Comparison of ENCODE assay signal across 8 mouse cellular contexts in genomic region chr1:164061278-164061677, GRCm38 (mm10). TPM values are rescaled to one million over a fixed set of nuclear protein-coding genes. Genes with fewer than 3 reads are reported as not detected.
A peak's percentile ranks its signal among the peaks of the same experiment; 100 is the strongest.
DNase-seq lines count a peak whose midpoint lies in the region; ATAC-seq and TF ChIP-seq lines count a peak whose summit lies in the region.
"Had no signal": no experiment of that assay in that cellular context is flagged by ENCODE, and none has a peak within 500 bp of the region (broad histone marks: within the 10 kb centered on the region; RNA-seq: fewer than 3 reads in every experiment).

No protein-coding gene starts in this region.

- WGBS in liver, adult 2 months, result 31% methylated on average over 4 of the region's 4 CpGs
- WGBS in liver, embryonic 12.5 days (ENCODE audit: insufficient replicate concordance), result 10% methylated on average over 4 of the region's 4 CpGs

- in situ Hi-C loops in ES-E14 (cut with MboI; ENCODE audit: low sequenced_read_pairs in 2 of 2, unreplicated experiment in 2 of 2), result no loop called here

- H3K4me3 ChIP-seq in liver, adult 2 months (ENCODE audit: insufficient read depth, low read depth, low read length), result no peak overlapping the region
- H3K4me3 ChIP-seq in liver, embryonic 12.5 days, result no peak overlapping the region
- H3K4me3 ChIP-seq in ES-E14 (ENCODE audit: insufficient read depth in 1 of 2, low read depth in 1 of 2, low read length in 2 of 2, poor library complexity in 1 of 2, severe bottlenecking in 1 of 2), result no peak overlapping the region

- H3K79me2 ChIP-seq in liver, adult 2 months (ENCODE audit: control insufficient read depth, insufficient read depth, low read length), result no peaks in the 10 kb centered on the region

- H3K36me3 ChIP-seq in liver, adult 2 months (ENCODE audit: control insufficient read depth, insufficient read depth, low read length), result no peaks in the 10 kb centered on the region
- H3K36me3 ChIP-seq in liver, embryonic 12.5 days, result no peaks in the 10 kb centered on the region
- H3K36me3 ChIP-seq in ES-E14 (ENCODE audit: control insufficient read depth, insufficient read depth, low read length, poor library complexity, severe bottlenecking), result no peaks in the 10 kb centered on the region

- H3K9me3 ChIP-seq in liver, embryonic 12.5 days (replicated peaks), result no peaks in the 10 kb centered on the region
- H3K9me3 ChIP-seq in ES-E14 (ENCODE audit: control insufficient read depth, insufficient read depth, low read depth, low read length), result no peaks in the 10 kb centered on the region

- H3K27ac ChIP-seq in liver, adult 2 months (replicated peaks; ENCODE audit: insufficient read depth, low read depth, low read length), result no peak overlapping the region
- H3K27ac ChIP-seq in liver, embryonic 12.5 days, result no peak overlapping the region
- no peak overlapping the region for H3K27ac ChIP-seq in ES-E14 (ENCODE audit: insufficient read depth, low read depth, low read length, poor library complexity, severe bottlenecking)

- no peaks in the 10 kb centered on the region for H3K4me1 ChIP-seq in liver, adult 2 months (ENCODE audit: control insufficient read depth, insufficient read depth, low read length)
- H3K4me1 ChIP-seq in liver, embryonic 12.5 days, result no peaks in the 10 kb centered on the region
- H3K4me1 ChIP-seq in ES-E14 (ENCODE audit: control insufficient read depth in 2 of 2, insufficient read depth in 2 of 2, low read length in 2 of 2, poor library complexity in 1 of 2), result peaks cover 0 to 2% of the 10 kb centered on the region in 2 experiments; a peak in 1 of 4 replicates

- peak; percentile 34 for DNase-seq in liver, adult 2 months (ENCODE audit: extremely low read depth, low read depth, low spot score)
- DNase-seq in ES-E14 (ENCODE audit: low read depth, low spot score), result peak; percentile 24
- peak; percentile 30 for DNase-seq in brain, adult 2 months (ENCODE audit: low read depth, low spot score)
- no peak for DNase-seq in spleen, adult 12 weeks (ENCODE audit: low spot score)

- no peak for TF ChIP-seq CTCF in liver, adult 2 months (IDR thresholded peaks at IDR 0.05; ENCODE audit: low read depth, low read length)

- no peak for TF ChIP-seq POLR2A in liver, adult 2 months (IDR thresholded peaks at IDR 0.05; ENCODE audit: extremely low read depth, insufficient read depth, low read length)

- no peak overlapping the region for H3K9ac ChIP-seq in liver, adult 2 months (ENCODE audit: low read depth, low read length)
- no peak overlapping the region for H3K9ac ChIP-seq in liver, embryonic 12.5 days
- no peak overlapping the region for H3K9ac ChIP-seq in ES-E14 (ENCODE audit: insufficient read depth, low read depth, low read length, poor library complexity, severe bottlenecking)

- no peak overlapping the region for H3K4me2 ChIP-seq in liver, embryonic 12.5 days

- H3K27me3 ChIP-seq in liver, adult 2 months (ENCODE audit: control insufficient read depth, insufficient read depth, low read length), result no peaks in the 10 kb centered on the region
- H3K27me3 ChIP-seq in liver, embryonic 12.5 days (replicated peaks), result no peaks in the 10 kb centered on the region

- no peak for ATAC-seq in liver, embryonic 12.5 days
- ATAC-seq in megakaryocyte progenitor cell, adult 5-6 weeks (replicated peaks; ENCODE audit: poor library complexity), result peak; percentile 54
- no peak for ATAC-seq in erythroblast, adult 5-6 weeks (replicated peaks; ENCODE audit: low FRiP score, poor library complexity, severe bottlenecking)

TF ChIP-seq in ES-E14, 5 proteins besides CTCF, POLR2A, EP300 and RAD21:
- TF ChIP-seq CHD2 (IDR thresholded peaks at IDR 0.05; ENCODE audit: low read depth, low read length) (no peak), MAFK (IDR thresholded peaks at IDR 0.05; ENCODE audit: insufficient read depth, low read depth, low read length) (no peak)

RNA-seq across cellular contexts. Expression of gene Sell, which starts 0.5 kb away (rescaled TPM):
- 1.0 and 1.1 TPM in 2 replicates for total RNA-seq in liver, adult 2 months (2014; rRNA removed)
- 0.36 and 0.78 TPM in 2 replicates for polyA plus RNA-seq in liver, adult 2 months (2012; rRNA removed)
- 2.0 and 3.2 TPM in 2 replicates for polyA plus RNA-seq in liver, embryonic 12.5 days (2016; fragmentation: Nextera tagmentation; extraction: Ambion mirVana)
- total RNA-seq in ES-E14 (2012; rRNA removed), result 0.09 TPM in 1 of 2 replicates, not detected in the other
- total RNA-seq in megakaryocyte progenitor cell, adult 5-6 weeks (2015), result 371 and 392 TPM in 2 replicates
- total RNA-seq in megakaryocyte progenitor cell, adult 5-6 weeks (2017), result 234 and 258 TPM in 2 replicates
- total RNA-seq in erythroblast, adult 5-6 weeks (2015; ENCODE audit: low replicate concordance), result 74.2 and 94.7 TPM in 2 replicates
- total RNA-seq in erythroblast, adult 5-6 weeks (2017; ENCODE audit: low replicate concordance), result 43.8 and 69.9 TPM in 2 replicates
- total RNA-seq: layer of hippocampus, adult 18-20 months had no signal

RNA-seq across cellular contexts. Expression of gene Sele, which starts 13.2 kb away (rescaled TPM):
- total RNA-seq in liver, adult 2 months (2014; rRNA removed), result 0.07 TPM in 1 of 2 replicates, not detected in the other
- polyA plus RNA-seq in liver, adult 2 months (2012; rRNA removed), result 0.05 TPM in 1 of 2 replicates, not detected in the other
- polyA plus RNA-seq in liver, embryonic 12.5 days (2016; fragmentation: Nextera tagmentation; extraction: Ambion mirVana), result 0.05 TPM in 1 of 2 replicates, not detected in the other
- total RNA-seq in ES-E14 (2012; rRNA removed), result not detected in 2 replicates
- total RNA-seq in megakaryocyte progenitor cell, adult 5-6 weeks (2015), result not detected in 2 replicates
- total RNA-seq in megakaryocyte progenitor cell, adult 5-6 weeks (2017), result 0.07 and 0.12 TPM in 2 replicates
- total RNA-seq in erythroblast, adult 5-6 weeks (2015; ENCODE audit: low replicate concordance), result not detected in 2 replicates
- total RNA-seq in erythroblast, adult 5-6 weeks (2017; ENCODE audit: low replicate concordance), result not detected in 2 replicates
- total RNA-seq: layer of hippocampus, adult 18-20 months had no signal

RNA-seq across cellular contexts. Expression of gene Selp, which starts 53.8 kb away (rescaled TPM):
- total RNA-seq in liver, adult 2 months (2014; rRNA removed), result 0.65 and 1.1 TPM in 2 replicates
- 0.40 and 1.1 TPM in 2 replicates for polyA plus RNA-seq in liver, adult 2 months (2012; rRNA removed)
- polyA plus RNA-seq in liver, embryonic 12.5 days (2016; fragmentation: Nextera tagmentation; extraction: Ambion mirVana), result 0.38 and 0.41 TPM in 2 replicates
- total RNA-seq in ES-E14 (2012; rRNA removed), result 0.21 and 0.22 TPM in 2 replicates
- 3.3 and 7.6 TPM in 2 replicates for total RNA-seq in megakaryocyte progenitor cell, adult 5-6 weeks (2015)
- total RNA-seq in megakaryocyte progenitor cell, adult 5-6 weeks (2017), result 0.68 and 2.0 TPM in 2 replicates
- 1.3 TPM in 1 of 2 replicates, not detected in the other for total RNA-seq in erythroblast, adult 5-6 weeks (2015; ENCODE audit: low replicate concordance)
- 0.84 TPM in 1 of 2 replicates, not detected in the other for total RNA-seq in erythroblast, adult 5-6 weeks (2017; ENCODE audit: low replicate concordance)
- total RNA-seq: layer of hippocampus, adult 18-20 months had no signal

Comparison
In these comparisons a context has a peak if more than half of its experiments do, and no peak if none do; other contexts are left out.
1. RNA of gene Sell, which starts 0.5 kb away (total RNA-seq): 234 to 392 TPM in megakaryocyte progenitor cell, adult 5-6 weeks and 43.8 to 94.7 TPM in erythroblast, adult 5-6 weeks; 1.0 to 1.1 TPM in liver, adult 2 months and 0.09 TPM in ES-E14; every median in the first group is over 10 times any median in the second.